Mouse (Mus musculus): ENCODE data around the gene Slc35c2.

- TF ChIP-seq CTCF (conservative IDR thresholded peaks at IDR 0.05; ENCODE audit: insufficient read depth, insufficient read length, low read depth, low read length), result no peak
- TF ChIP-seq POLR2A (IDR thresholded peaks at IDR 0.05; ENCODE audit: low read depth, low read length), result no peak
Measured at GRCm38 (mm10) chr2:165234291-165234612, 53.4 kb downstream of the Slc35c2 start.
